Mouse (Mus musculus): Measurements from ENCODE around the gene Omt2a. TPM values are rescaled to one million over a fixed set of nuclear protein-coding genes. Genes with fewer than 3 reads are reported as not detected.
A peak's percentile ranks its signal among the peaks of the same experiment; 100 is the strongest.
"Not testable (repeated sequence)": the region's sequence is repeated elsewhere in the genome, so short reads cannot be mapped to it uniquely, and the experiment has no call there.

The Omt2a gene
- polyA plus RNA-seq, 1 experiment from 2014 or later: not detected

- WGBS: 69% methylated on average over 4 of the region's 4 CpGs
- H3K9me3 ChIP-seq; H3K27me3 ChIP-seq (replicated peaks); H3K4me1 ChIP-seq; H3K36me3 ChIP-seq (replicated peaks); H3K27ac ChIP-seq; H3K9ac ChIP-seq; ATAC-seq (replicated peaks); H3K4me3 ChIP-seq; H3K4me2 ChIP-seq: not testable (repeated sequence)
Measured at GRCm38 (mm10) chr9:78345235-78345634, 30.6 kb upstream of the Omt2a start.

- H3K9me3 ChIP-seq; H3K36me3 ChIP-seq (replicated peaks); ATAC-seq (replicated peaks); H3K9ac ChIP-seq; H3K4me1 ChIP-seq; H3K4me3 ChIP-seq; H3K27me3 ChIP-seq (replicated peaks); H3K4me2 ChIP-seq; H3K27ac ChIP-seq: not testable (repeated sequence)
- 90% methylated on average over 9 of the region's 9 CpGs for WGBS
Measured at GRCm38 (mm10) chr9:78343055-78343454, 28.5 kb upstream of the Omt2a start.

GRCm38 (mm10) chr9:78342494-78342893 is 27.9 kb upstream of the Omt2a start:
- H3K4me1 ChIP-seq; H3K4me3 ChIP-seq; H3K27me3 ChIP-seq (replicated peaks); H3K9me3 ChIP-seq; H3K4me2 ChIP-seq; H3K27ac ChIP-seq; ATAC-seq (replicated peaks); H3K36me3 ChIP-seq (replicated peaks); H3K9ac ChIP-seq: not testable (repeated sequence)
- WGBS: 90% methylated on average over 4 of the region's 4 CpGs

- not testable (repeated sequence) for H3K9me3 ChIP-seq; H3K27ac ChIP-seq; H3K4me3 ChIP-seq; H3K4me1 ChIP-seq; H3K9ac ChIP-seq; H3K27me3 ChIP-seq (replicated peaks); H3K36me3 ChIP-seq (replicated peaks)
- 10% methylated on average over 8 of the region's 8 CpGs for WGBS
- H3K4me2 ChIP-seq: peak overlapping the region; percentile 24; the same call in 1 of the 2 replicates
- ATAC-seq (replicated peaks): peak; percentile 63
Measured at GRCm38 (mm10) chr9:78340324-78340723, 25.7 kb upstream of the Omt2a start.

- H3K36me3 ChIP-seq (replicated peaks); H3K4me1 ChIP-seq; H3K9me3 ChIP-seq; ATAC-seq (replicated peaks); H3K27me3 ChIP-seq (replicated peaks); H3K9ac ChIP-seq; H3K27ac ChIP-seq; H3K4me3 ChIP-seq; H3K4me2 ChIP-seq: not testable (repeated sequence)
Measured at GRCm38 (mm10) chr9:78337050-78337449, 22.5 kb upstream of the Omt2a start.

- H3K9me3 ChIP-seq; H3K4me2 ChIP-seq; ATAC-seq (replicated peaks); H3K4me3 ChIP-seq; H3K27ac ChIP-seq; H3K36me3 ChIP-seq (replicated peaks); H3K4me1 ChIP-seq; H3K9ac ChIP-seq; H3K27me3 ChIP-seq (replicated peaks): not testable (repeated sequence)
- 67% methylated on average over 1 of the region's 1 CpGs for WGBS
Measured at GRCm38 (mm10) chr9:78327289-78327688, 12.7 kb upstream of the Omt2a start, which contains the start of gene Omt2b. Gene Omt2b (plus strand): TSS chr9:78327589.

- no peaks in the 10 kb centered on the region for H3K36me3 ChIP-seq (replicated peaks)
- no peaks in the 10 kb centered on the region for H3K4me1 ChIP-seq
- no peak overlapping the region for H3K27ac ChIP-seq
- H3K4me3 ChIP-seq: no peak overlapping the region
- H3K9ac ChIP-seq: no peak overlapping the region
- H3K27me3 ChIP-seq (replicated peaks): no peaks in the 10 kb centered on the region
- no peak for ATAC-seq (replicated peaks)
- no peaks in the 10 kb centered on the region for H3K9me3 ChIP-seq
- WGBS: 40% methylated on average over 1 of the region's 1 CpGs
- H3K4me2 ChIP-seq: no peak overlapping the region
Measured at GRCm38 (mm10) chr9:78319499-78319898, 4.9 kb upstream of the Omt2a start.

- ATAC-seq (replicated peaks); H3K4me3 ChIP-seq; H3K9ac ChIP-seq; H3K36me3 ChIP-seq (replicated peaks); H3K4me1 ChIP-seq; H3K27ac ChIP-seq; H3K27me3 ChIP-seq (replicated peaks); H3K9me3 ChIP-seq; H3K4me2 ChIP-seq: not testable (repeated sequence)
- WGBS: 81% methylated on average over 3 of the region's 3 CpGs
Measured at GRCm38 (mm10) chr9:78308122-78308521, 6.5 kb downstream of the Omt2a start.

GRCm38 (mm10) chr9:78299143-78299542 is 15.5 kb downstream of the Omt2a start:
- not testable (repeated sequence) for H3K36me3 ChIP-seq (replicated peaks); H3K4me3 ChIP-seq; ATAC-seq (replicated peaks); H3K4me1 ChIP-seq; H3K9ac ChIP-seq; H3K27ac ChIP-seq; H3K27me3 ChIP-seq (replicated peaks); H3K4me2 ChIP-seq; H3K9me3 ChIP-seq
- WGBS: 62% methylated on average over 1 of the region's 1 CpGs

GRCm38 (mm10) chr9:78298232-78298631 is 16.4 kb downstream of the Omt2a start:
- Histone ChIP-seq H3K4me3 (no peak overlapping the region), H3K27me3 (replicated peaks) (no peaks in the 10 kb centered on the region), H3K9me3 (no peaks in the 10 kb centered on the region), H3K27ac (no peak overlapping the region), H3K4me2 (no peak overlapping the region), H3K9ac (no peak overlapping the region), H3K36me3 (replicated peaks) (no peaks in the 10 kb centered on the region), H3K4me1 (no peaks in the 10 kb centered on the region)
- WGBS: 96% methylated on average over 1 of the region's 1 CpGs
- no peak for ATAC-seq (replicated peaks)

- not testable (repeated sequence) for H3K9me3 ChIP-seq; H3K27ac ChIP-seq; H3K27me3 ChIP-seq (replicated peaks); ATAC-seq (replicated peaks); H3K4me3 ChIP-seq; H3K36me3 ChIP-seq (replicated peaks); H3K9ac ChIP-seq; H3K4me1 ChIP-seq; H3K4me2 ChIP-seq
- 15% methylated on average over 6 of the region's 6 CpGs for WGBS
Measured at GRCm38 (mm10) chr9:78296089-78296488, 18.5 kb downstream of the Omt2a start.

- H3K27me3 ChIP-seq (replicated peaks); H3K4me1 ChIP-seq; H3K4me2 ChIP-seq; ATAC-seq (replicated peaks); H3K27ac ChIP-seq; H3K9ac ChIP-seq; H3K36me3 ChIP-seq (replicated peaks); H3K9me3 ChIP-seq; H3K4me3 ChIP-seq: not testable (repeated sequence)
- 87% methylated on average over 7 of the region's 7 CpGs for WGBS
Measured at GRCm38 (mm10) chr9:78294781-78295180, 19.8 kb downstream of the Omt2a start.

- not testable (repeated sequence) for H3K4me3 ChIP-seq
- WGBS: 82% methylated on average over 1 of the region's 1 CpGs
Measured at GRCm38 (mm10) chr9:78293683-78294082, 20.9 kb downstream of the Omt2a start.

GRCm38 (mm10) chr9:78292462-78292861 is 22.1 kb downstream of the Omt2a start:
- H3K9me3 ChIP-seq; H3K27ac ChIP-seq; H3K4me1 ChIP-seq; H3K27me3 ChIP-seq (replicated peaks); H3K9ac ChIP-seq; H3K4me3 ChIP-seq; H3K36me3 ChIP-seq (replicated peaks); H3K4me2 ChIP-seq; ATAC-seq (replicated peaks): not testable (repeated sequence)
- WGBS: 87% methylated on average over 8 of the region's 8 CpGs

More at GRCm38 (mm10) chr9:78293683-78294082, 20.9 kb downstream of the Omt2a start:
- not testable (repeated sequence) for H3K27me3 ChIP-seq (replicated peaks); H3K4me1 ChIP-seq; H3K27ac ChIP-seq; H3K9me3 ChIP-seq; H3K4me2 ChIP-seq; H3K9ac ChIP-seq; ATAC-seq (replicated peaks); H3K36me3 ChIP-seq (replicated peaks)
